Mouse (Mus musculus) lung, adult 2 months (tissue): ENCODE measurements at regions not wholly inside any gene's neighbourhood (a gene's known extent, or its start where the extent isn't known, plus 50 kb on each side); places are given as distances from the start of the nearest gene placed in this dataset.

Experiments used
- CTCF ChIP-seq: fragments of 200-500 bp; IDR thresholded peaks from 2 replicates; pipeline ENCODE4 v1.5.1; 2011; ENCODE audit warnings: mild to moderate bottlenecking, low read length, control low read depth; ENCODE audit not compliant: insufficient read depth
- POLR2A ChIP-seq: fragments of 200-500 bp; IDR thresholded peaks from 2 replicates; pipeline ENCODE4 v1.6.1; 2011; ENCODE audit warnings: low read depth, mild to moderate bottlenecking, control low read depth, low read length, borderline replicate concordance; ENCODE audit errors: extremely low read depth

DNA sequence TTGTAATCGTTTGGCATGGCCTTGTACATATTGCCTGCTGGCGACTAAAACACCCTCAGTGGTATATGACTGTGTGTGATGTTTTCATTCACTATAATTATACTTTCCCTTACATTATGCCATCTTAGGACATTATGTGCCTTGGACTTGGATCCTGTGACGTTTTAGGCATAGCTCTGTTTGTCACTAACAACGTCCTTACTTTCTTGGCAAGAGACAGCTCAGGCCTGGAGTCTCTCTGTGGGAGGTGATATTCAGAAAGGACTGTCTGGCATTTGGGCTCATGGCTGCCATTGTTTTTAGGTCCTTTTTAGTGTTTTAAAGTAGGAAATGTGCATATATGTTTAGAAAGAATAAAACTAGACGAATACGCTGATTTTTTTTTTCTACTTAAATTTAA is 158.5 kb downstream of the Adra2a start:
- TF ChIP-seq CTCF: no peak
- no peak for TF ChIP-seq POLR2A
